Mouse (Mus musculus) Patski (cell line): ENCODE data around the gene Tulp4. TPM values are rescaled to one million over a fixed set of nuclear protein-coding genes. Genes with fewer than 3 reads are reported as not detected.
A peak's percentile ranks its signal among the peaks of the same experiment; 100 is the strongest.
"Not testable (repeated sequence)": the region's sequence is repeated elsewhere in the genome, so short reads cannot be mapped to it uniquely, and the experiment has no call there.

Source experiments
- ATAC-seq: fragments of 100-300 bp; one replicate; pipeline ENCODE4 v1.8.0; 2021
- CTCF ChIA-PET: fragments of 350-600 bp; sonication (Branson Sonifier 250); formaldehyde crosslinking; loops from one replicate; lab custom pipeline; 2022; ENCODE audit warnings: inconsistent platforms; lab: Charles Lee
- POLR2A ChIA-PET: fragments of 350-600 bp; sonication (Branson Sonifier 250); formaldehyde crosslinking; loops from one replicate; lab custom pipeline; 2022; ENCODE audit warnings: antibody characterized with exemption, inconsistent platforms; lab: Charles Lee
- DNase-seq: peaks from one replicate; pipeline ENCODE4 v3.0.0-alpha.2; 2011; ENCODE audit warnings: low read depth, low spot score
- H3K27me3 ChIP-seq: fragments of 371-371 bp; one replicate; pipeline ENCODE4 v1.5.1; 2021
- CTCF ChIP-seq: fragments of 100-300 bp; IDR thresholded peaks from one replicate; pipeline ENCODE4 v1.5.1; 2021
- in situ Hi-C: fragments of 300-500 bp; cut with MboI; formaldehyde crosslinking; loops from 3 replicates; pipeline ENCODE4 v1.11.1; 2018; ENCODE audit warnings: low pct_unique_long_range_greater_than_20kb, mixed read lengths
- polyA plus RNA-seq: library from polyadenylated mRNA; unstranded; gene quantifications from one replicate; pipeline ENCODE4 v1.2.3, GENCODE M21; 2021

The Tulp4 gene
- polyA plus RNA-seq, 1 experiment from 2014 or later, result 70.8 TPM

- ChIA-PET POLR2A (no interaction called here), CTCF (no interaction called here)
- DNase-seq, result no peak
These were observed 95.4 kb downstream of the Tulp4 start for GRCm38 (mm10) chr17:6201522-6202250.

GRCm38 (mm10) chr17:6202389-6203110 is 96.3 kb downstream of the Tulp4 start:
- TF ChIP-seq CTCF, result no peak
- in situ Hi-C loops, result loop anchor here (25.0 kb wide), 1 partner anchor 160 kb away; no protein-coding TSS in a partner anchor
- DNase-seq (no peak), ATAC-seq (no peak)
- no peaks in the 10 kb centered on the region for H3K27me3 ChIP-seq
- ChIA-PET POLR2A (no interaction called here), CTCF (no interaction called here)

More at GRCm38 (mm10) chr17:6201522-6202250, 95.4 kb downstream of the Tulp4 start:
- no peaks in the 10 kb centered on the region for H3K27me3 ChIP-seq
- no peak for ATAC-seq
- no peak for TF ChIP-seq CTCF
- in situ Hi-C loops, result loop anchor here (25.0 kb wide), 1 partner anchor 161 kb away; no protein-coding TSS in a partner anchor

- no peak for TF ChIP-seq CTCF
- in situ Hi-C loops, result loop anchor here (25.0 kb wide), 1 partner anchor 159 kb away; no protein-coding TSS in a partner anchor
- DNase-seq, result no peak
- POLR2A ChIA-PET, result no interaction called here
- H3K27me3 ChIP-seq, result no peaks in the 10 kb centered on the region
- CTCF ChIA-PET, result interaction anchor here (1.4 kb wide), 1 partner anchor 10 kb away, joined by 3 read pairs; no protein-coding TSS in a partner anchor
- ATAC-seq, result no peak
These were observed 96.9 kb downstream of the Tulp4 start for GRCm38 (mm10) chr17:6203126-6203525.

- DNase-seq (no peak), ATAC-seq (no peak)
- in situ Hi-C loops, result loop anchor here (25.0 kb wide), 1 partner anchor 159 kb away; no protein-coding TSS in a partner anchor
- ChIA-PET POLR2A (no interaction called here), CTCF (interaction anchor here (1.4 kb wide), 1 partner anchor 9 kb away, joined by 3 read pairs; no protein-coding TSS in a partner anchor)
- H3K27me3 ChIP-seq, result no peaks in the 10 kb centered on the region
- no peak for TF ChIP-seq CTCF
These were observed 97.6 kb downstream of the Tulp4 start for GRCm38 (mm10) chr17:6203795-6204194.

GRCm38 (mm10) chr17:6211721-6212120 is 105.5 kb downstream of the Tulp4 start:
- DNase-seq (no peak), ATAC-seq (no peak)
- ChIA-PET CTCF (no interaction called here), POLR2A (no interaction called here)
- no peak for TF ChIP-seq CTCF
- in situ Hi-C loops, result loop anchor here (25.0 kb wide), 1 partner anchor 151 kb away; no protein-coding TSS in a partner anchor
- H3K27me3 ChIP-seq, result no peaks in the 10 kb centered on the region

GRCm38 (mm10) chr17:6215640-6216039 is 109.4 kb downstream of the Tulp4 start:
- CTCF ChIA-PET, result no interaction called here
- TF ChIP-seq CTCF, result no peak
- POLR2A ChIA-PET, result no interaction called here
- in situ Hi-C loops, result loop anchor here (25.0 kb wide), 1 partner anchor 147 kb away; no protein-coding TSS in a partner anchor
- H3K27me3 ChIP-seq, result no peaks in the 10 kb centered on the region
- no peak for ATAC-seq
- DNase-seq, result no peak

GRCm38 (mm10) chr17:6216514-6216913 is 110.3 kb downstream of the Tulp4 start:
- ATAC-seq (no peak), DNase-seq (no peak)
- in situ Hi-C loops, result loop anchor here (25.0 kb wide), 1 partner anchor 146 kb away; no protein-coding TSS in a partner anchor
- H3K27me3 ChIP-seq, result no peaks in the 10 kb centered on the region
- no peak for TF ChIP-seq CTCF
- ChIA-PET POLR2A (no interaction called here), CTCF (no interaction called here)

- in situ Hi-C loops, CTCF ChIA-PET, DNase-seq, ATAC-seq, H3K27me3 ChIP-seq, POLR2A ChIA-PET: not testable (repeated sequence)
These were observed 126.4 kb downstream of the Tulp4 start for GRCm38 (mm10) chr17:6232633-6233032.

- ATAC-seq, in situ Hi-C loops, CTCF ChIA-PET: not testable (repeated sequence)
These were observed 145.1 kb downstream of the Tulp4 start for GRCm38 (mm10) chr17:6251298-6251697.

GRCm38 (mm10) chr17:6256400-6257069 is 150.3 kb downstream of the Tulp4 start, which contains the start of gene Tmem181a:
Tmem181a (plus strand) TSS chr17:6256860.
- CTCF ChIA-PET, in situ Hi-C loops, DNase-seq, POLR2A ChIA-PET, H3K27me3 ChIP-seq: not testable (repeated sequence)
- ATAC-seq, result peak; percentile 47

More at GRCm38 (mm10) chr17:6251298-6251697, 145.1 kb downstream of the Tulp4 start:
- H3K27me3 ChIP-seq, DNase-seq, POLR2A ChIA-PET: not testable (repeated sequence)

- ATAC-seq, POLR2A ChIA-PET: not testable (repeated sequence)
These were observed 150.8 kb downstream of the Tulp4 start for GRCm38 (mm10) chr17:6257070-6257456.

GRCm38 (mm10) chr17:6269876-6270831 is 163.9 kb downstream of the Tulp4 start:
- peak; percentile 61 for ATAC-seq
- in situ Hi-C loops, CTCF ChIA-PET, POLR2A ChIA-PET, H3K27me3 ChIP-seq, DNase-seq: not testable (repeated sequence)

More at GRCm38 (mm10) chr17:6257070-6257456, 150.8 kb downstream of the Tulp4 start:
- CTCF ChIA-PET, in situ Hi-C loops, H3K27me3 ChIP-seq, DNase-seq: not testable (repeated sequence)

GRCm38 (mm10) chr17:6270840-6271239 is 164.6 kb downstream of the Tulp4 start:
- POLR2A ChIA-PET, CTCF ChIA-PET, H3K27me3 ChIP-seq, ATAC-seq, in situ Hi-C loops, DNase-seq: not testable (repeated sequence)
